Mouse (Mus musculus): Measurements from ENCODE around the gene Nemp1. TPM values are rescaled to one million over a fixed set of nuclear protein-coding genes. Genes with fewer than 3 reads are reported as not detected.

Gene Nemp1
- polyA plus RNA-seq, 1 experiment from 2014 or later, result 9.2 TPM

- 48% methylated on average over 5 of the region's 5 CpGs for WGBS
- no peak overlapping the region for H3K27ac ChIP-seq (ENCODE audit: poor library complexity, severe bottlenecking)
- H3K9ac ChIP-seq, result peak overlapping the region; percentile 60; the same call in 1 of the 2 replicates
- no peaks in the 10 kb centered on the region for H3K27me3 ChIP-seq (replicated peaks)
- H3K9me3 ChIP-seq (replicated peaks), result no peaks in the 10 kb centered on the region
- H3K4me2 ChIP-seq, result peak overlapping the region; percentile 98
- peak overlapping the region; percentile 71 for H3K4me3 ChIP-seq
- H3K4me1 ChIP-seq (replicated peaks), result peaks cover 9% of the 10 kb centered on the region
- ATAC-seq (ENCODE audit: insufficient number of reproducible peaks, low FRiP score), result no peak
- no peaks in the 10 kb centered on the region for H3K36me3 ChIP-seq
Observed at GRCm38 (mm10) chr10:127675859-127676398, 9.2 kb downstream of the Nemp1 start.

GRCm38 (mm10) chr10:127676691-127677548 is 10.2 kb downstream of the Nemp1 start:
- peak overlapping the region; percentile 71 for H3K4me3 ChIP-seq
- H3K4me2 ChIP-seq, result peak overlapping the region; percentile 98
- no peaks in the 10 kb centered on the region for H3K9me3 ChIP-seq (replicated peaks)
- peak overlapping the region; percentile 76 for H3K9ac ChIP-seq
- no peaks in the 10 kb centered on the region for H3K27me3 ChIP-seq (replicated peaks)
- H3K4me1 ChIP-seq (replicated peaks), result peaks cover 9% of the 10 kb centered on the region
- no peaks in the 10 kb centered on the region for H3K36me3 ChIP-seq
- WGBS, result under 1% methylated on average over 71 of the region's 71 CpGs
- peak; percentile 97 for ATAC-seq (ENCODE audit: insufficient number of reproducible peaks, low FRiP score)
- H3K27ac ChIP-seq (ENCODE audit: poor library complexity, severe bottlenecking), result peak overlapping the region; percentile 20; the same call in 1 of the 2 replicates

GRCm38 (mm10) chr10:127677591-127678336 is 11.1 kb downstream of the Nemp1 start:
- Histone ChIP-seq H3K9me3 (replicated peaks) (no peaks in the 10 kb centered on the region), H3K4me3 (peak overlapping the region; percentile 71), H3K36me3 (no peaks in the 10 kb centered on the region), H3K4me2 (peak overlapping the region; percentile 98), H3K27ac (ENCODE audit: poor library complexity, severe bottlenecking) (peak overlapping the region; percentile 32; the same call in 1 of the 2 replicates), H3K27me3 (replicated peaks) (no peaks in the 10 kb centered on the region), H3K9ac (peak overlapping the region; percentile 76), H3K4me1 (replicated peaks) (peaks cover 9% of the 10 kb centered on the region)
- ATAC-seq (ENCODE audit: insufficient number of reproducible peaks, low FRiP score), result no peak
- 7% methylated on average over 14 of the region's 14 CpGs for WGBS

GRCm38 (mm10) chr10:127679208-127679607 is 12.5 kb downstream of the Nemp1 start:
- Histone ChIP-seq H3K9me3 (replicated peaks) (no peaks in the 10 kb centered on the region), H3K36me3 (no peaks in the 10 kb centered on the region), H3K9ac (peak overlapping the region; percentile 36; the same call in 1 of the 2 replicates), H3K4me1 (replicated peaks) (peaks cover 9% of the 10 kb centered on the region), H3K27ac (ENCODE audit: poor library complexity, severe bottlenecking) (no peak overlapping the region), H3K4me3 (no peak overlapping the region), H3K27me3 (replicated peaks) (no peaks in the 10 kb centered on the region), H3K4me2 (no peak overlapping the region)
- ATAC-seq (ENCODE audit: insufficient number of reproducible peaks, low FRiP score), result no peak
- 90% methylated on average over 1 of the region's 1 CpGs for WGBS

GRCm38 (mm10) chr10:127679881-127680280 is 13.2 kb downstream of the Nemp1 start:
- Histone ChIP-seq H3K36me3 (no peaks in the 10 kb centered on the region), H3K4me3 (no peak overlapping the region), H3K4me2 (no peak overlapping the region), H3K27ac (ENCODE audit: poor library complexity, severe bottlenecking) (no peak overlapping the region), H3K9ac (no peak overlapping the region), H3K27me3 (replicated peaks) (no peaks in the 10 kb centered on the region), H3K4me1 (replicated peaks) (peaks cover 9% of the 10 kb centered on the region), H3K9me3 (replicated peaks) (no peaks in the 10 kb centered on the region)
- 87% methylated on average over 3 of the region's 3 CpGs for whole genome bisulfite sequencing
- ATAC-seq (ENCODE audit: insufficient number of reproducible peaks, low FRiP score), result no peak

GRCm38 (mm10) chr10:127682886-127683285 is 16.2 kb downstream of the Nemp1 start:
- Histone ChIP-seq H3K27ac (ENCODE audit: poor library complexity, severe bottlenecking) (no peak overlapping the region), H3K4me1 (replicated peaks) (peaks cover 18% of the 10 kb centered on the region), H3K27me3 (replicated peaks) (no peaks in the 10 kb centered on the region), H3K4me3 (no peak overlapping the region), H3K9me3 (replicated peaks) (no peaks in the 10 kb centered on the region), H3K4me2 (no peak overlapping the region), H3K9ac (no peak overlapping the region), H3K36me3 (no peaks in the 10 kb centered on the region)
- 79% methylated on average over 6 of the region's 6 CpGs for WGBS
- no peak for ATAC-seq (ENCODE audit: insufficient number of reproducible peaks, low FRiP score)

GRCm38 (mm10) chr10:127691053-127691452 is 24.4 kb downstream of the Nemp1 start:
- H3K27me3 ChIP-seq (replicated peaks), result no peaks in the 10 kb centered on the region
- peaks cover 41% of the 10 kb centered on the region for H3K36me3 ChIP-seq
- no peak overlapping the region for H3K4me2 ChIP-seq
- no peaks in the 10 kb centered on the region for H3K9me3 ChIP-seq (replicated peaks)
- WGBS, result 16% methylated on average over 1 of the region's 1 CpGs
- H3K4me1 ChIP-seq (replicated peaks), result peaks cover 5% of the 10 kb centered on the region
- H3K27ac ChIP-seq (ENCODE audit: poor library complexity, severe bottlenecking), result no peak overlapping the region
- H3K4me3 ChIP-seq, result no peak overlapping the region
- no peak for ATAC-seq (ENCODE audit: insufficient number of reproducible peaks, low FRiP score)
- no peak overlapping the region for H3K9ac ChIP-seq

GRCm38 (mm10) chr10:127694636-127695035 is 27.9 kb downstream of the Nemp1 start:
- no peak for ATAC-seq (ENCODE audit: insufficient number of reproducible peaks, low FRiP score)
- Histone ChIP-seq H3K27me3 (replicated peaks) (no peaks in the 10 kb centered on the region), H3K4me3 (no peak overlapping the region), H3K4me2 (no peak overlapping the region), H3K4me1 (replicated peaks) (no peaks in the 10 kb centered on the region), H3K27ac (ENCODE audit: poor library complexity, severe bottlenecking) (no peak overlapping the region), H3K9ac (no peak overlapping the region), H3K9me3 (replicated peaks) (no peaks in the 10 kb centered on the region), H3K36me3 (peaks cover 60% of the 10 kb centered on the region)
- WGBS, result 52% methylated on average over 2 of the region's 2 CpGs

- WGBS, result 89% methylated on average over 7 of the region's 7 CpGs
- Histone ChIP-seq H3K9me3 (replicated peaks) (no peaks in the 10 kb centered on the region), H3K36me3 (peaks cover 54% of the 10 kb centered on the region), H3K4me3 (no peak overlapping the region), H3K4me1 (replicated peaks) (no peaks in the 10 kb centered on the region), H3K27me3 (replicated peaks) (no peaks in the 10 kb centered on the region), H3K4me2 (no peak overlapping the region), H3K9ac (no peak overlapping the region), H3K27ac (ENCODE audit: poor library complexity, severe bottlenecking) (no peak overlapping the region)
- no peak for ATAC-seq (ENCODE audit: insufficient number of reproducible peaks, low FRiP score)
Observed at GRCm38 (mm10) chr10:127695775-127696174, 29.1 kb downstream of the Nemp1 start.

GRCm38 (mm10) chr10:127698966-127699365 is 32.3 kb downstream of the Nemp1 start:
- Histone ChIP-seq H3K4me3 (no peak overlapping the region), H3K4me2 (no peak overlapping the region), H3K36me3 (peaks cover 38% of the 10 kb centered on the region), H3K27me3 (replicated peaks) (no peaks in the 10 kb centered on the region), H3K27ac (ENCODE audit: poor library complexity, severe bottlenecking) (no peak overlapping the region), H3K9me3 (replicated peaks) (no peaks in the 10 kb centered on the region), H3K9ac (no peak overlapping the region), H3K4me1 (replicated peaks) (no peaks in the 10 kb centered on the region)
- WGBS, result 92% methylated on average over 7 of the region's 7 CpGs
- ATAC-seq (ENCODE audit: insufficient number of reproducible peaks, low FRiP score), result no peak

GRCm38 (mm10) chr10:127703299-127703698 is 36.6 kb downstream of the Nemp1 start:
- Histone ChIP-seq H3K9me3 (replicated peaks) (no peaks in the 10 kb centered on the region), H3K4me1 (replicated peaks) (peaks cover 14% of the 10 kb centered on the region), H3K36me3 (peaks cover 9% of the 10 kb centered on the region), H3K27me3 (replicated peaks) (no peaks in the 10 kb centered on the region; the same call in 1 of the 2 replicates), H3K4me3 (no peak overlapping the region), H3K4me2 (no peak overlapping the region), H3K9ac (no peak overlapping the region), H3K27ac (ENCODE audit: poor library complexity, severe bottlenecking) (no peak overlapping the region)
- 35% methylated on average over 4 of the region's 4 CpGs for WGBS
- ATAC-seq (ENCODE audit: insufficient number of reproducible peaks, low FRiP score), result no peak
